Mouse (Mus musculus) kidney, postnatal 0 days (tissue): ENCODE measurements around the gene Gm10153. TPM values are rescaled to one million over a fixed set of nuclear protein-coding genes. Genes with fewer than 3 reads are reported as not detected.
A peak's percentile ranks its signal among the peaks of the same experiment; 100 is the strongest.
"Not testable (repeated sequence)": the region's sequence is repeated elsewhere in the genome, so short reads cannot be mapped to it uniquely, and the experiment has no call there.

Experiments
- ATAC-seq: fragments of 200-750 bp; cut with Nextera tagmentation; replicated peaks from 2 replicates; pipeline ENCODE4 v1.8.0; 2017; ENCODE audit warnings: low read depth, moderate number of reproducible peaks, moderate TSS enrichment, moderate library complexity; ENCODE audit not compliant: low FRiP score
- DNase-seq: peaks from one replicate; pipeline ENCODE4 v3.0.0-alpha.2; 2016; ENCODE audit warnings: low spot score
- H3K27ac ChIP-seq: fragments of 300-500 bp; sonication (generic); 2 replicates; pipeline ENCODE4 v1.5.1; 2014; ENCODE audit warnings: mild to moderate bottlenecking
- H3K27me3 ChIP-seq: fragments of 300-500 bp; sonication (generic); 2 replicates; pipeline ENCODE4 v1.6.1; 2014; ENCODE audit warnings: low read length, mixed read lengths; ENCODE audit not compliant: insufficient read depth
- H3K36me3 ChIP-seq: fragments of 300-500 bp; sonication (generic); 2 replicates; pipeline ENCODE4 v1.6.1; 2014; ENCODE audit warnings: low read length, mixed read lengths; ENCODE audit not compliant: insufficient read depth
- H3K4me1 ChIP-seq: fragments of 300-500 bp; sonication (generic); replicated peaks from 2 replicates; pipeline ENCODE4 v1.6.1; 2014; ENCODE audit warnings: antibody characterized with exemption, low read length, mixed read lengths; ENCODE audit not compliant: insufficient read depth
- H3K4me2 ChIP-seq: fragments of 300-500 bp; sonication (generic); 2 replicates; pipeline ENCODE4 v1.6.1; 2014; ENCODE audit warnings: mild to moderate bottlenecking, low read length, moderate library complexity, mixed read lengths
- H3K4me3 ChIP-seq: fragments of 300-500 bp; sonication (generic); replicated peaks from 2 replicates; pipeline ENCODE4 v1.5.1; 2014; ENCODE audit warnings: low read depth, low read length
- H3K9ac ChIP-seq: fragments of 300-500 bp; sonication (generic); 2 replicates; pipeline ENCODE4 v1.6.1; 2014; ENCODE audit warnings: low read depth, low read length
- H3K9me3 ChIP-seq: fragments of 300-500 bp; sonication (generic); replicated peaks from 2 replicates; pipeline ENCODE4 v1.6.1; 2016; ENCODE audit warnings: low read length, inconsistent platforms, mixed read lengths
- CTCF ChIP-seq: IDR thresholded peaks from 2 replicates; pipeline ENCODE4 v1.5.1; 2016; ENCODE audit warnings: antibody characterized with exemption, low read depth, mild to moderate bottlenecking, moderate library complexity
- WGBS: fragments of 180-500 bp; shearing (Covaris S2); extraction: QIAGEN DNeasy Blood & Tissue Kit; methylation state at CpG from one replicate; pipeline ENCODE4 v1.1.7; 2014; 5-methylcytosine and 5-hydroxymethylcytosine counted together
- polyA plus RNA-seq: library from polyadenylated mRNA; unstranded; fragments of >200 nt; fragmentation: Nextera tagmentation; extraction: Ambion mirVana; gene quantifications from 2 replicates; pipeline ENCODE4 v1.2.1, GENCODE M21; 2015

Gm10153 gene
- not detected in 2 replicates for polyA plus RNA-seq

DNA sequence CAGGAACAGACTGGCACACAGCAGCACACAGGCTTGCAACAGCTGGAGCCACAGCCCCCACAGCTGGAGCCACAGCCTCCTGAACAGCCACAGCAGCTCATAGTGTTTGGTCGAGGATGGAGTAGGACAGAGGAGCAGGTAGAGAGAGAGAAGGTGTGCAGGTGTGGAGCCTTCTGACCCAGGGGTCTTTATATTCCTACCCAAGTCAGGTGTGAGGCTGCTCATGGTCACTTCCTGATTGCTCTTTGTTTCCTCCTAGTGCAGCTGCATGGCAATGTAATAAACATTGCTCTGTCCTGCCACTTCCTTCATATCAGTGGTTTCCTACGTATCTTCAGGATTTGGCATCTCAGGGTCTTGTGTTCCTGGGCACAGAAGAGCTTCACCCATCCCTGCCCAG lies at the start of gene Gm10153:
Gene Gm10153, minus strand, starts transcription at position 101 of the 400 bp plus-strand sequence.
- Histone ChIP-seq H3K9me3 (no peaks in the 10 kb centered on the region), H3K36me3 (no peaks in the 10 kb centered on the region), H3K4me1 (no peaks in the 10 kb centered on the region), H3K9ac (no peak within 1 kb of the TSS), H3K4me3 (no peak within 1 kb of the TSS), H3K27ac (no peak within 1 kb of the TSS), H3K27me3 (no peaks in the 10 kb centered on the region), H3K4me2 (no peak within 1 kb of the TSS)
- TF ChIP-seq CTCF, result no peak
- ATAC-seq (no peak), DNase-seq (no peak)
- 36% methylated on average over 2 of the region's 2 CpGs for WGBS

DNA sequence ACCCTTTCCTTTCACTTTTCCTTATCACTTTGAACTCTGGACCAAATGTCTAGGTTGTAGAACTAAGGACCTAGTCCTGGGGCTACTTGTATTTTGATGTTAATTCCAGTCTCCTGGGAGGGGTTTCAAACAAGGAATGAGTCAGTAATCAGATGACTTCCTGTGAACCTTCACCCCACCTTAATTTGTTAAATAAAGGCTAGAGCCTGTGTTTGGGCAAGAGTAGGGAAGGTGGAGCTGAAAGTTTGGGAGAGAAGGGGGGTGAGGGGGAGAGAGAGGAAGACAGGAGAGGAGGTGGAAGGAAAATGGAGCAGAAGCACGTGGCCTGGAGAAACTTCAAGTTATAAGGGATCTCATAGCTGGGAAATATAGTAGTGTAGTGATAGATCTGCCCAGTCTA lies 41.4 kb upstream of the Gm10153 start:
- Histone ChIP-seq H3K4me1 (no peaks in the 10 kb centered on the region), H3K9me3 (no peaks in the 10 kb centered on the region), H3K36me3 (no peaks in the 10 kb centered on the region), H3K9ac (no peak overlapping the region), H3K4me2 (no peak overlapping the region), H3K27me3 (no peaks in the 10 kb centered on the region), H3K27ac (no peak overlapping the region), H3K4me3 (no peak overlapping the region)
- DNase-seq (no peak), ATAC-seq (no peak)
- WGBS, result 30% methylated on average over 1 of the region's 1 CpGs
- TF ChIP-seq CTCF, result no peak

DNA sequence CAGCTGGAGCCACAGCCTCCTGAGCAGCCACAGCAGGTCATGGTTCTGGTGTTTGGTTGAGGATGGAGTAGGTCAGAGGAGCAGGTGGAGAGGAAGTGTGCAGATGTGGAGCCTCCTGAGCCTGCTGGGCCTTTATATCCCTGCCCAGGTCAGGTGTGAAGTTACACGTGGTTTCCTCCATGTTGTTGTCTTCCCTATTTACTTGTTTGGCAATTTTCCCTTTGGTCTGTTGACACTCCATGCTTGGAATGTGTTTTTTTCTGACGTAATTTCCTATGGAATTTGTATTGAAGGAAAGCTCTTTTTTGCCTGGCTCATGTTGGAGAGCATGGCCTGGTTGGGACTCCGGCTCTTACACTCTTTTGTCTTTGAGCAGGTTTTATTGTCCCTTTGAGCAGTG lies 39.7 kb upstream of the Gm10153 start, which contains the start of gene Krtap5-5:
Gene Krtap5-5, minus strand, starts transcription at position 101 of the 400 bp plus-strand sequence.
- H3K9me3 ChIP-seq, H3K4me3 ChIP-seq, H3K27ac ChIP-seq, H3K27me3 ChIP-seq, ATAC-seq, H3K36me3 ChIP-seq, H3K4me2 ChIP-seq, H3K4me1 ChIP-seq, H3K9ac ChIP-seq: not testable (repeated sequence)
- DNase-seq, result peak; percentile 83
- WGBS, result 32% methylated on average over 3 of the region's 3 CpGs

DNA sequence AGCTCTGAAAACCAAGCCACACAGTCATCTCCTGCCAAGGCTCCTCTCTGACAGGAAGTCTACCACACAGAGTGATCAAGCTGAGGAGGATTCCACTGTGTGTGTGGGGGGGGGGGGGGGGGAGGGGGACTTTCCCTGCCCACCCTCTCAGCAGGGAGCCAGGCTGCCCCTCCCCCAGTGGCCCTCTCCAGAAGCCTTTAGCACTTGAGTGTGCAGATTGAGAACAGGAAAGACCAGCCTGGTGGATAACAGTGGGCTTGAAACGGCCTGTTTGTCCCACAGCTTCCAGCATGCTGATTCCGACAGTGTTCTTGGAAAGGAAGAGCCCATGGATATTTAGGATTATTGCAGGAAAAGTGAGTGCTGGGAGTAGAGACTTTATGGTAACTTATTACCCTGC lies 34.3 kb upstream of the Gm10153 start:
- no peak for TF ChIP-seq CTCF
- Histone ChIP-seq H3K4me2 (no peak overlapping the region), H3K36me3 (no peaks in the 10 kb centered on the region), H3K9me3 (no peaks in the 10 kb centered on the region), H3K9ac (no peak overlapping the region), H3K27me3 (no peaks in the 10 kb centered on the region), H3K4me3 (no peak overlapping the region), H3K4me1 (no peaks in the 10 kb centered on the region), H3K27ac (no peak overlapping the region)
- WGBS, result 50% methylated on average over 2 of the region's 2 CpGs
- no peak for ATAC-seq
- DNase-seq, result no peak

DNA sequence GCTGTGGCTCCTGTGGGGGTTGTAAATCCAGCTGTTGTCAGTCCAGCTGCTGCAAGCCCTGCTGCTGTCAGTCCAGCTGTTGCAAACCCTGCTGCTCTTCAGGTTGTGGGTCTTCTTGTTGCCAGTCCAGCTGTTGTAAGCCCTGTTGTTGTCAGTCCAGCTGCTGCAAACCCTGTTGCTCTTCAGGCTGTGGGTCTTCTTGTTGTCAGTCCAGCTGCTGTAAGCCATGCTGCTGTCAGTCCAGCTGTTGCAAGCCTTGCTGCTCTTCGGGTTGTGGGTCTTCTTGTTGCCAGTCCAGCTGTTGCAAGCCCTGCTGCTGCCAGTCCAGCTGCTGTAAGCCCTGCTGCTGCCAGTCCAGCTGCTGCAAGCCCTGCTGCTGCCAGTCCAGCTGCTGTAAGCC lies 21.9 kb upstream of the Gm10153 start:
- H3K27ac ChIP-seq, H3K4me2 ChIP-seq, H3K4me3 ChIP-seq, H3K9me3 ChIP-seq, H3K9ac ChIP-seq, H3K36me3 ChIP-seq, ATAC-seq, H3K4me1 ChIP-seq, H3K27me3 ChIP-seq, DNase-seq: not testable (repeated sequence)
- 69% methylated on average over 1 of the region's 1 CpGs for WGBS

DNA sequence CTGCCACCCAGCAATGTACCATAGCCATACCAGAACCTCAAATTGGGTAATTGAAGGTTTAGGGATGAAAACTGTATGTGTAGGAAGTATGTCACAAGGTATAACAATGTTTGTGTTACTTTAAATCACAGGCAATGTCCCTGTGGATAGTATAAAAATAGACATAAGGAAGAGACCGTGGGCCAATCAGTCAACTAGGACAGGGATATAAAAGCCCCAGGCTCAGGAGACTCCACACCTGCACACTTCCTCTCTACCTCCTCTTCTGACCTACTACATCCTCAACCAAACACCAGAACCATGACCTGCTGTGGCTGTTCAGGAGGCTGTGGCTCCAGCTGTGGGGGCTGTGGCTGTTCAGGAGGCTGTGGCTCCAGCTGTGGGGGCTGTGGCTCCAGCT lies 21.4 kb upstream of the Gm10153 start, which contains the start of gene Gm7579:
Gene Gm7579, plus strand, starts transcription at position 301 of the 400 bp plus-strand sequence.
- Histone ChIP-seq H3K27me3 (no peaks in the 10 kb centered on the region), H3K36me3 (no peaks in the 10 kb centered on the region), H3K4me2 (no peak within 1 kb of the TSS), H3K27ac (no peak within 1 kb of the TSS), H3K4me1 (no peaks in the 10 kb centered on the region), H3K9me3 (no peaks in the 10 kb centered on the region), H3K9ac (no peak within 1 kb of the TSS), H3K4me3 (no peak within 1 kb of the TSS)
- 48% methylated on average over 1 of the region's 1 CpGs for WGBS
- no peak for TF ChIP-seq CTCF
- DNase-seq, result no peak
- no peak for ATAC-seq

DNA sequence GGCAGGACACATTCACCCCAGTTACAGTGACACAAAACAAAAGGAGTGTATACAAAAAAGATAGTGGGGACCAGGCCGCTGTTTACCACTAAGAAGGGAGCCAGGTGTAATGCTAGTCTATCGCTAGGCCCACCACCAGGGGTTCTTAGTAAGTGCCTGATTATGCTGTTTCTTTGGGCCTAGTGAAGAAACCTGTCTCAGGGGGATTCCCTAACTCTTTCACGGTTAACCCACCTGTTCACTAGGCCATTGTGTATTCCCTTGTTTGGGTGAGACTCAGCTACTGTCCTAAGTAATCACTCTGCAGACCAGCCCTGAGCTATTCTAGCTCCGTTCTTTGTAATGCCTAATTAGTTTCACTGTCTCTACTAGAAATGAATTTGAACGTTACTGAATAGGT lies 16.7 kb upstream of the Gm10153 start:
- DNase-seq, H3K4me1 ChIP-seq, H3K9me3 ChIP-seq, H3K27ac ChIP-seq, ATAC-seq, H3K36me3 ChIP-seq, H3K4me2 ChIP-seq, H3K4me3 ChIP-seq, H3K27me3 ChIP-seq, H3K9ac ChIP-seq: not testable (repeated sequence)
- 81% methylated on average over 5 of the region's 5 CpGs for WGBS
